Mouse (Mus musculus) bone marrow macrophage, adult 2 months (primary cell): ENCODE results near the gene Hnrnpu.

ENCODE experiments used
- CTCF ChIP-seq: IDR thresholded peaks from 2 replicates; pipeline ENCODE4 v1.5.1; 2012; ENCODE audit warnings: low read depth, mild to moderate bottlenecking, low read length, moderate library complexity
- POLR2A ChIP-seq: IDR thresholded peaks from 2 replicates; pipeline ENCODE4 v1.6.1; 2012; ENCODE audit warnings: mild to moderate bottlenecking, low read depth, low read length, borderline replicate concordance

GRCm38 (mm10) chr1:178368121-178368520 is 30.5 kb upstream of the Hnrnpu start:
- TF ChIP-seq POLR2A = no peak
- TF ChIP-seq CTCF = no peak
